Mouse (Mus musculus) testis, adult 2 months (tissue): Measurements from ENCODE around the gene Erc2.

Source experiments
- CTCF ChIP-seq: fragments of 200-500 bp; IDR thresholded peaks from 2 replicates; pipeline ENCODE4 v1.5.1; 2012; ENCODE audit warnings: low read depth, mild to moderate bottlenecking, inconsistent platforms, low read length, moderate library complexity; ENCODE audit not compliant: control insufficient read depth, insufficient read depth, insufficient replicate concordance
- POLR2A ChIP-seq: fragments of 200-500 bp; IDR thresholded peaks from 2 replicates; pipeline ENCODE4 v1.6.1; 2012; ENCODE audit warnings: low read depth, mild to moderate bottlenecking, inconsistent platforms, low read length, moderate library complexity; ENCODE audit not compliant: control insufficient read depth

- TF ChIP-seq CTCF = no peak
- no peak for TF ChIP-seq POLR2A
Measured at GRCm38 (mm10) chr14:28273669-28274068, 651.4 kb downstream of the Erc2 start.
